Mouse (Mus musculus) MEL (cell line): ENCODE data around the gene Rnf220.

Source experiments
- CTCF ChIP-seq, 3 experiments: IDR thresholded peaks in 2 of 3; conservative IDR thresholded peaks in 1 of 3; 2 replicates each; pipeline ENCODE4 v1.5.1; 2011 to 2012; ENCODE audit warnings: low read length in 3 of 3, low read depth in 2 of 3, mild to moderate bottlenecking in 2 of 3, improper control_type of control experiment in 1 of 3, inconsistent platforms in 1 of 3, mixed read lengths in 1 of 3, moderate library complexity in 1 of 3; ENCODE audit not compliant: control insufficient read depth in 1 of 3, insufficient read depth in 1 of 3, poor library complexity in 1 of 3, severe bottlenecking in 1 of 3
- ELF1 ChIP-seq: IDR thresholded peaks from 2 replicates; pipeline ENCODE4 v1.6.1; 2014; ENCODE audit warnings: low read depth, mild to moderate bottlenecking, inconsistent platforms, low read length, improper control_type of control experiment, moderate library complexity
- MAX ChIP-seq: IDR thresholded peaks from 2 replicates; pipeline ENCODE4 v1.6.1; 2011; ENCODE audit warnings: low read length, improper control_type of control experiment
- POLR2A ChIP-seq, 2 experiments: IDR thresholded peaks; 2 replicates each; pipeline ENCODE4 v1.6.1; 2011 to 2012; ENCODE audit warnings: low read length in 2 of 2, mild to moderate bottlenecking in 2 of 2, control low read depth in 1 of 2, improper control_type of control experiment in 1 of 2, low read depth in 1 of 2, moderate library complexity in 1 of 2; ENCODE audit not compliant: control insufficient read depth in 1 of 2, insufficient read depth in 1 of 2, poor library complexity in 1 of 2
- POLR2AphosphoS2 ChIP-seq: IDR thresholded peaks from 2 replicates; pipeline ENCODE4 v1.6.1; 2011; ENCODE audit warnings: low read length, improper control_type of control experiment

DNA sequence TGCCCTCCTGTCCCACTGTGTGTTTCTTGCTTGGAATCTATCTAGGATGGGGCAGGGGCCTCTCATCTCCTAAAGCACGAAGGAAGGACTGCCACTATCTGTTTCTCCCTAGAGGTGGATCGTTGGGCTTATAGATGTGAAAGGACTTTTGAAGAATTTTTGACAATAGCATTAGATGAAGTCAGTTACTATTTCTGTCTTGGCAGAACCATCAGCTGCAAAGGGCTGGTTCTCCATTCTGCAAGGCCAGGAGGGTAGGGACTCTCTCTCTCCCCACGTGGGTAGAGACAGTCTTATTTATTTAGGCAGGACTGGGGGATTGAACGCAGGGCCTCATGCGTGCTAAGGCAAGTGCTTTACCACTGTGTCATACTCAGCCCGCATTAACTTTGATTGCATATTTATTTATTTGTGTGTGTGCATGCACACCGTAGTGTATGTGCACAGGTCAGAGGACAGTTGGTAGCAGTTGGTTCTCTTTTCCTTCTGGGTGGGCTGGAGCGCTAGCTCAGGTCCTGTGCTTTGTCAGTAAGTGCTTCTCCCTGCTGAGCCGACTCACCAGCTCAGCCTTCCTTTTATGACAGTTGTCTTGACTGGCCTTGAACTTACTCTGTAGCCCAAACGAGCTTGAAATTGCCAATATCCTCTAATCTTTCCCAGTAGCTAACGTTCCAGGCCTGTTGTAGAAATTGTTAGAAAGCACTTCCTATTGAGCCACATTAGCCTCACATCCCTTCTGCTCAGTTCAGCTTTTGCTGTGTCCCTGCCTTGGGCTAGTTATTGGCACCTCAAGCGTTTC lies 243.4 kb downstream of the Rnf220 start:
- TF ChIP-seq CTCF (IDR thresholded peaks at IDR 0.05 in 2 of 3, conservative IDR thresholded peaks at IDR 0.05 in 1 of 3; ENCODE audit: control insufficient read depth in 1 of 3, insufficient read depth in 1 of 3, low read depth in 2 of 3, low read length in 3 of 3, poor library complexity in 1 of 3, severe bottlenecking in 1 of 3): no peak
- no peak for TF ChIP-seq ELF1
- no peak for TF ChIP-seq MAX
- no peak for TF ChIP-seq POLR2A (IDR thresholded peaks at IDR 0.05; ENCODE audit: control insufficient read depth in 1 of 2, insufficient read depth in 1 of 2, low read depth in 1 of 2, low read length in 2 of 2, poor library complexity in 1 of 2)
- no peak for TF ChIP-seq POLR2AphosphoS2
